Mouse (Mus musculus) limb, embryonic 15.5 days (tissue): ENCODE data around the gene Nebl. TPM values are rescaled to one million over a fixed set of nuclear protein-coding genes. Genes with fewer than 3 reads are reported as not detected.

Source experiments
- ATAC-seq: fragments of 200-750 bp; cut with Nextera tagmentation; 2 replicates; pipeline ENCODE4 v1.8.0; 2017; ENCODE audit warnings: low read depth, moderate TSS enrichment; ENCODE audit not compliant: insufficient number of reproducible peaks, low FRiP score, low TSS enrichment
- H3K27ac ChIP-seq: fragments of 300-500 bp; sonication (generic); 2 replicates; pipeline ENCODE4 v1.5.1; 2015; ENCODE audit warnings: moderate library complexity, mild to moderate bottlenecking, inconsistent platforms
- H3K27me3 ChIP-seq: fragments of 300-500 bp; sonication (generic); 2 replicates; pipeline ENCODE4 v1.6.1; 2015; ENCODE audit warnings: inconsistent platforms
- H3K36me3 ChIP-seq: fragments of 300-500 bp; sonication (generic); 2 replicates; pipeline ENCODE4 v1.6.1; 2015; ENCODE audit warnings: inconsistent platforms
- H3K4me1 ChIP-seq: fragments of 300-500 bp; sonication (generic); 2 replicates; pipeline ENCODE4 v1.6.1; 2015; ENCODE audit warnings: inconsistent platforms
- H3K4me2 ChIP-seq: fragments of 300-500 bp; sonication (generic); 2 replicates; pipeline ENCODE4 v1.6.1; 2015; ENCODE audit warnings: mild to moderate bottlenecking, inconsistent platforms
- H3K4me3 ChIP-seq: fragments of 300-500 bp; sonication (generic); 2 replicates; pipeline ENCODE4 v1.5.1; 2015; ENCODE audit warnings: mild to moderate bottlenecking, inconsistent platforms
- H3K9ac ChIP-seq: fragments of 300-500 bp; sonication (generic); 2 replicates; pipeline ENCODE4 v1.6.1; 2015; ENCODE audit warnings: inconsistent platforms
- H3K9me3 ChIP-seq: fragments of 300-500 bp; sonication (generic); 2 replicates; pipeline ENCODE4 v1.6.1; 2016; ENCODE audit warnings: inconsistent platforms
- WGBS: fragments of 180-500 bp; shearing (Covaris S2); methylation state at CpG from one replicate; pipeline ENCODE4 v1.1.7; 2015; 5-methylcytosine and 5-hydroxymethylcytosine counted together
- polyA plus RNA-seq: library from polyadenylated mRNA; unstranded; fragments of >200 nt; fragmentation: Nextera tagmentation; extraction: Ambion mirVana; gene quantifications from 2 replicates; pipeline ENCODE4 v1.2.1, GENCODE M21; 2015

The Nebl gene
- polyA plus RNA-seq, 1 experiment from 2014 or later: 30.4 TPM

DNA sequence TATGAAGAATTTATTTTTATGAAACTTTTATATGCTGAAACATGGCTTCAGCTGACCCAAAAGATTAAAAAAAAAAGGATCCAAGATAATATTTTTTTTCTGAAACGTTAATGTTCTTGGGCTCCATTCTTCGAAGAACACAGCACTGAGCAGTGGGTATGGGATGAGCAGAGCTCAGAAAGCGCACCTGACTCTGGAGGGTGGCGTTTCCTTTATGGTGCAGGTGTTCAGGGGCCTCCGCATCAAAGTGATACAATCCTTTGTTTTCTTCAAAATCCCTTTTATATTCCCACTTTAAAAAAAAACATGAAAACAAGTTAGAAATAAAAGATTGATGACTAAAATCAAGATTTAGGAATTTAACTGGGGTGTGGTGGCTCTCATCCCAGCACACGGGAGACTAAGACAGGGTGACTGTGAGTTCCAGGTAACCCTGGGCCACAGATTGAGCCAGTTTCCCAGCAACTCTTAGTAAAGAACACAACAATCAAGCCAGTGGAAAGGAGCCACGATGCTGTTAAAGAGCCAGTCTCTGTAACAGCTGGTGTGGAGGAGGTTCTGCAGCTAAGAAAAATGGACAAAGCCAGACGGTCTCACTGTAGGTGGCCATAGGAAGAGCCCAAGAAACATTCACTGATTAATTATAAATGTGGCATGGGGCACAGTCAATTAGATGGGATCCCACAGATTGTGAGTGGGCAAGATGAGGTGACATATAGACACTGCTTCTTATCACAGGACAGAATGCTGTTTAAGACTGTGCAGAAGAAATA lies 317.6 kb downstream of the Nebl start:
- Histone ChIP-seq H3K4me2 (no peak overlapping the region), H3K27me3 (no peaks in the 10 kb centered on the region), H3K36me3 (no peaks in the 10 kb centered on the region), H3K4me1 (no peaks in the 10 kb centered on the region), H3K4me3 (no peak overlapping the region), H3K9ac (no peak overlapping the region), H3K27ac (no peak overlapping the region), H3K9me3 (no peaks in the 10 kb centered on the region)
- 71% methylated on average over 8 of the region's 8 CpGs for WGBS
- ATAC-seq: no peak

DNA sequence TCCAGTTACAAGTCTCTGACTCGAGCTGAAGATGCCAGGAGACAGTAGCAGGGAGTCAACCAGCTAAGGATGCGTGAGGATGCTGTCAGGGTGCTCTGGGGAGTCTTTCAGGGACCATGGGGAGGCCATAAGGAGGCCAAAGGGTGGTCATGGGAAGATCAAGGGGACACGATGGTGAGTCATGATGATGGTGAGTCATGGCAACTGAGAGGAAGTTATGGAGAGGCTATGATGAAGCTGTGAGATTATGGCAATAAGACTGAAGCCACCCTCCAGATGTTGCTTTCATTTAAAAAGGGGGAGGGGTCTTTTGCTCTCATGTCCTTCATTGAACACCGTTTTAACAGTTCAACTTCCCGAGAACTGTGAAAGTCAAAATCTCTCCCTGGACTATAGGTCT lies 322.0 kb downstream of the Nebl start:
- Histone ChIP-seq H3K9me3 (no peaks in the 10 kb centered on the region), H3K4me2 (no peak overlapping the region), H3K36me3 (no peaks in the 10 kb centered on the region), H3K27ac (no peak overlapping the region), H3K27me3 (no peaks in the 10 kb centered on the region), H3K9ac (no peak overlapping the region), H3K4me1 (no peaks in the 10 kb centered on the region), H3K4me3 (no peak overlapping the region)
- WGBS: 74% methylated on average over 5 of the region's 5 CpGs
- ATAC-seq: no peak

DNA sequence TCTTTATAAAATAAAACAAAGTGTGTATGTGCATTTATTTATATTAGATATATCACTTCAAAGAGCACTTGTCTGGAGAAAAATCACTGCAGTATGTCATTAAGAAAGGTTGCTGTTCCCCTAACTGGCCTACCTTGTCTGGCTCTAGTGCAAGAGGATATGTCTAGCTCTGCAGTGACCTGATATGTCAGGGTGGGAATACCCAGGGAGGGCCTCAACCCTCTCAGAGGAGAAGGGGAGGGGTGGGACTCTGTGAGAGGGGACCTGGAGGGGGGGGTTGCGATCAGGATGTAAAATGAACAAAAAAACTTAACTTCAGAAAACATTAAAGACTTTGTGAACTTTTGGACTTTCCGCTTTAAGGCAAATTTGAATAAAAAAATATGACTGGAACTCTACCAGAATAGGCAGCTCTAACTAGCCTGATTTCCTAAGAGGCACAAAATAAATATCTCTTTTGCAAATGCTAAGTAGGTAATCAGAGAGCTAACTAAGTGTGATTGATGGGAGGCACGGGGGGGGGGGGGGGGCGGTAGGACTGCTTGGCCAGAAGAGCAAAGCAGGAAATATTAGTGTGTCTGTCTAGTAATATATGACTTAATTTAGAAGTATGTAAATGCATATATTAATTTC lies 325.2 kb downstream of the Nebl start:
- no peaks in the 10 kb centered on the region for H3K36me3 ChIP-seq
- 53% methylated on average over 4 of the region's 4 CpGs for WGBS
- no peak overlapping the region for H3K9ac ChIP-seq
- no peak overlapping the region for H3K27ac ChIP-seq
- no peak overlapping the region for H3K4me3 ChIP-seq
- no peaks in the 10 kb centered on the region for H3K27me3 ChIP-seq
- no peak overlapping the region for H3K4me2 ChIP-seq
- H3K4me1 ChIP-seq: no peaks in the 10 kb centered on the region
- ATAC-seq: no peak
- no peaks in the 10 kb centered on the region for H3K9me3 ChIP-seq

DNA sequence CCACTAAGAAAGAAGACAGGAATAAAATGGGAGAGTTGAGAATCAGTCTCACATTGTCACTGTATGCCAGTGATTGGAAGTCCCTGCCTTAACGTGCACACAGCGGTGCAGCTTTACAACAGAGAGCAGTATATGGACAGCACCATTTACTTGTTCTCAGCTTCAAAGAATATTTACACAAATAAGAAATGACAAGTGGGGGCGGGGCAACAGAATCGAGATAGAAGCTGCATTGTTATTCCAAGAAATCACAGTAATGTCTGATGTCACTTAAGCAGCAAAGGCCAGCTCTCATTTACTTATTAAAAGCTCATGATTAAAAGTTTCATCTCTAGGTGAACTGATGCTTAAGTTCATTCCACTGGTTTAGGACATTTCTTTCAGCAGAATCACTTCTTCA lies 328.8 kb downstream of the Nebl start:
- Histone ChIP-seq H3K9me3 (no peaks in the 10 kb centered on the region), H3K36me3 (no peaks in the 10 kb centered on the region), H3K27me3 (no peaks in the 10 kb centered on the region), H3K4me2 (no peak overlapping the region), H3K27ac (no peak overlapping the region), H3K4me1 (no peaks in the 10 kb centered on the region), H3K4me3 (no peak overlapping the region), H3K9ac (no peak overlapping the region)
- WGBS: 74% methylated on average over 4 of the region's 4 CpGs
- no peak for ATAC-seq

DNA sequence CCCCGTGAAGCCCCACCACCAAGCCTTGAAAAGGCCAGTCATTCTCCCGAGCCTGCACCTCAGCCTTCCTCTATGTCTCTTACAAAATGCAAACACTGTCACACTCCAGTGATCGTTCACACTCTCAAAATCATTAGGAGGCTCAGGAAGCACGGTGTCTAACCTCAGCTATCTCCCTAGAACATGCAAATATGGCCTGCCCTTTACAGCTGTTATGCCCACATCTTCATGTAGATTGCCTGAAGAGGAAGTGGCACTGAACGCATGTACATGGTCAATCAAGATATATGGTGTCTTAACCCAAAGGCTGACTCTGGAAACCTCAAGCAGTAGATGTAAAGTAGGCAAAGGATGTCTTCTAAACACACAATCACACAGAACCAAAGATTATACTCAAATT lies 335.0 kb downstream of the Nebl start:
- H3K4me1 ChIP-seq: no peaks in the 10 kb centered on the region
- H3K4me3 ChIP-seq: no peak overlapping the region
- no peak overlapping the region for H3K4me2 ChIP-seq
- ATAC-seq: no peak
- no peaks in the 10 kb centered on the region for H3K27me3 ChIP-seq
- H3K9ac ChIP-seq: no peak overlapping the region
- no peaks in the 10 kb centered on the region for H3K9me3 ChIP-seq
- H3K27ac ChIP-seq: no peak overlapping the region
- no peaks in the 10 kb centered on the region for H3K36me3 ChIP-seq
- WGBS: 80% methylated on average over 5 of the region's 5 CpGs

DNA sequence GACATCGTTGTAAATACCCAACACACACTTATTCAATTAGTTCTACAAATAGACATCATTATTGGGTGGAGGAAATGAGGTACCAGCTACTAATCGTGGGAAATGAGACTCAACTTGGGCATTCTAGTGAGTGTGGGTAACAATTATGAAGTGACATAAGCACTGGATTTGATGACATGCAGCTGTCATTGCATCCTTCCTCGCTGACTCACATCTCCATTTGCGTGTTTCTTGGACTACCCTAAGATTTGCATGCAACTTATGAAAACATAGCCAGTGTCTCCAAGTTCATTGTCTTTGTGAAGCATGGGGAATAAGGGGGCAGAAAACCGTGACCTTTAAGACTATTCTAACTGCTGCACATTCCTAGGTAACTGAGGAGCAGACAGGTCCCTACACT lies 339.9 kb downstream of the Nebl start:
- H3K9ac ChIP-seq: no peak overlapping the region
- H3K9me3 ChIP-seq: no peaks in the 10 kb centered on the region
- H3K27me3 ChIP-seq: no peaks in the 10 kb centered on the region
- no peak overlapping the region for H3K27ac ChIP-seq
- 62% methylated on average over 5 of the region's 5 CpGs for WGBS
- no peak overlapping the region for H3K4me3 ChIP-seq
- no peak overlapping the region for H3K4me2 ChIP-seq
- H3K4me1 ChIP-seq: no peaks in the 10 kb centered on the region
- no peak for ATAC-seq
- no peaks in the 10 kb centered on the region for H3K36me3 ChIP-seq

DNA sequence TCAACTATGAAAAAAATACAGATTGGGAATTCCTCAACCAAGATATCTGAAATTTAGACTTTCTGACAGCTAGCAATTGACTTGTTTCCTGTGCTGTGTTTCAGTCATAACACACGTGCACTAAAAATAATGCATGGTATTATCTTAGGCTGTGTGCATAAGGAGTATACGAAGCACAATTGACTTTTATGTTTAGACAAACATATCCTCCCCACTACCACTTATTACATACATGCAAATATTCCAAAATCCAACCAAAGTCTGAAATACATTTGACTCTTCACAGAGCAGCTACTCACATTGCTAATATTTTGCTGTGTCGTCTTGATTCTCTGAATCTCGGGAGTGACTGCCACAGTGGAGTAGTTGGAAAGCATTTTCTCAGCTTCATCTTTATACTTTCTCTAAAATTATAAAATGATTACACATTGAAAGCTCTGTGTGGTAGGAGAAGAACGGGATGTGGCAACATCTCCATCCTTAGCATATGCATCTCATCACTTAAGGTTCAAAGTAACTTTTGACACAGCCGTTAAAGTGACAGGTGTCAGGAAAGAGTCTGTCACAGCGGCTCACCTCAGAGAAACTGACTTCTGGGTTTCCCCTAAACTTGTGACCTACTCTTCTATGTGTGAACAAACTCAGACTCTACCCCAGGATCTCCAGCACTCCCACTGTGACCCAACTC lies 340.6 kb downstream of the Nebl start:
- Histone ChIP-seq H3K9ac (no peak overlapping the region), H3K4me3 (no peak overlapping the region), H3K36me3 (no peaks in the 10 kb centered on the region), H3K4me1 (no peaks in the 10 kb centered on the region), H3K27ac (no peak overlapping the region), H3K4me2 (no peak overlapping the region), H3K9me3 (no peaks in the 10 kb centered on the region), H3K27me3 (no peaks in the 10 kb centered on the region)
- no peak for ATAC-seq
- WGBS: 73% methylated on average over 7 of the region's 7 CpGs

DNA sequence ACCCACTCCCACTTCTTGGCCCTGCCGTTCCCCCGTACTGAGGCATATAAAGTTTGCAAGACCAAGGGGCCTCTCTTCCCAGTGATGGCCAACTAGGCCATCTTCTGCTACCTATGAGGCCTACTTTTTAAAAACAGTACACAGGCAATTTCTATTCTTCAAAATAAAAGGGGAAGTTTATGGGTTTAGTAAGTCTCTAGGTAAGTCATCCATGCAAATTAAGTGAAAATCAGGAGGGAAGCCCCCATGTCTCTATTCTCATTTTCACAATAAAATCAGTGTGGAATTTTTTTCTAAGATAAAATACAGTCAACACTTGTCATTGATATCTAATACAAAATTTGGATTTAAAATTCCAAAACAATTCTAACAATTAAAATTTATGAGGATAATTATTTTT lies 341.4 kb downstream of the Nebl start:
- no peak for ATAC-seq
- no peaks in the 10 kb centered on the region for H3K4me1 ChIP-seq
- no peak overlapping the region for H3K4me2 ChIP-seq
- H3K9ac ChIP-seq: no peak overlapping the region
- H3K27ac ChIP-seq: no peak overlapping the region
- H3K9me3 ChIP-seq: no peaks in the 10 kb centered on the region
- H3K4me3 ChIP-seq: no peak overlapping the region
- H3K27me3 ChIP-seq: no peaks in the 10 kb centered on the region
- no peaks in the 10 kb centered on the region for H3K36me3 ChIP-seq
- WGBS: 70% methylated on average over 2 of the region's 2 CpGs

DNA sequence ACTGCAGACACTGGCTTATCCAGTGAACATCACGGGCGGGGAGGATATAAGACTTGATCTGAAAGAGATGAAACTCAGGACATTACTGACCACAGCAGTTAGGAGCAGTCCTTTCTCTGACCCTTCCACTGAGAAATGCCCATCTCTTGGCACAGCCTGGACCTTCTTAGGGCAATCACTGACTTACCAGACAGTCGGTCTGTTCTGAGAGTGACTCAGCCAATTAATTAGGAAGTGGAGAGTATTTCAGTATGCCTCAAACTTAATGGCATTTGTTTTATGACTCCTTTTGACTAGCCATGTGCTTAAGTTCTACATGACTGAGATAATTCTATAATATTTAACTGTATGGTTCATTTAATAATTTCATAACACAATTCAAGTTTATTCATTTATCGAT lies 341.9 kb downstream of the Nebl start:
- no peaks in the 10 kb centered on the region for H3K9me3 ChIP-seq
- no peak overlapping the region for H3K27ac ChIP-seq
- no peak overlapping the region for H3K4me3 ChIP-seq
- H3K27me3 ChIP-seq: no peaks in the 10 kb centered on the region
- WGBS: 86% methylated on average over 4 of the region's 4 CpGs
- ATAC-seq: no peak
- no peak overlapping the region for H3K9ac ChIP-seq
- no peaks in the 10 kb centered on the region for H3K36me3 ChIP-seq
- H3K4me1 ChIP-seq: no peaks in the 10 kb centered on the region
- no peak overlapping the region for H3K4me2 ChIP-seq

DNA sequence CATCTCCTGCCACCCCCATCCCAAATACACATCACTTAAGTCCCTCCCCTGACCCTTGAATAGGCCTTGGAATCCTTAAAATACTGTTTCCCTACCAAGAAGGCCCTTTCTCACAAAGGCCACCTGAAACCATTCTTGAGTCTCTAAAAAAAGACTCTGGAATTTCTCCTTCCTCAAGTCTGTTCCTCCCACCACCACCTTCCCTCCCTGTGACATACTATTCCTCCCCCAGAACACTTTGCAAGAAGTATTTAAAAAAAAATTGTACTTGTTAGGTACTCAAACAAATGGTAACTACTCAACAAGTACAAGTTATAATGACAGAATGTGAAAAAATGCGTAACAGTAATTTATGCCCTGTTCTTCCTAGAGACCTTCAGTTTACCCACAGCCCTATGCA lies 349.0 kb downstream of the Nebl start:
- no peaks in the 10 kb centered on the region for H3K4me1 ChIP-seq
- no peak overlapping the region for H3K27ac ChIP-seq
- ATAC-seq: no peak
- H3K9ac ChIP-seq: no peak overlapping the region
- no peak overlapping the region for H3K4me2 ChIP-seq
- H3K4me3 ChIP-seq: no peak overlapping the region
- H3K9me3 ChIP-seq: no peaks in the 10 kb centered on the region
- no peaks in the 10 kb centered on the region for H3K36me3 ChIP-seq
- WGBS: 91% methylated on average over 1 of the region's 1 CpGs
- no peaks in the 10 kb centered on the region for H3K27me3 ChIP-seq

DNA sequence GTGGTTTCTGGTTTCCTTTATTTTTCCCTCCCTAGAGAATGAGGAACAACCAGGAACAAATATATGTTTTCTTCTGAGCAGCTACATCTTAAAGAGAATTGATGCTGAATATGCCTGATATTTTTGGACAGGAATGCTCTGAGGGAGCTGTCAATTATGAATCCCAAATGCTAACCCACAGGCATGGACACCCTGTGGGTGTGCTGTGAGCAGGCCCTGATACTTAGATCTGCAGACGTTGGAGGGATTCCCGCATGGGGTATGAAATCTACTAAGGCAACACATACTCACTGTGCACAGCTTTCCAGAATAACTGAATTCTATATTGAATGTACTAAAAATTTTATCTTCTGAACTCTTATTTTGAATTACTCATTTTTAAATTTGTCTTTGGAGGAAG lies 355.3 kb downstream of the Nebl start:
- no peak overlapping the region for H3K4me3 ChIP-seq
- H3K27ac ChIP-seq: no peak overlapping the region
- no peak for ATAC-seq
- WGBS: 68% methylated on average over 2 of the region's 2 CpGs
- no peaks in the 10 kb centered on the region for H3K4me1 ChIP-seq
- H3K36me3 ChIP-seq: no peaks in the 10 kb centered on the region
- no peak overlapping the region for H3K9ac ChIP-seq
- H3K27me3 ChIP-seq: no peaks in the 10 kb centered on the region
- no peak overlapping the region for H3K4me2 ChIP-seq
- no peaks in the 10 kb centered on the region for H3K9me3 ChIP-seq

DNA sequence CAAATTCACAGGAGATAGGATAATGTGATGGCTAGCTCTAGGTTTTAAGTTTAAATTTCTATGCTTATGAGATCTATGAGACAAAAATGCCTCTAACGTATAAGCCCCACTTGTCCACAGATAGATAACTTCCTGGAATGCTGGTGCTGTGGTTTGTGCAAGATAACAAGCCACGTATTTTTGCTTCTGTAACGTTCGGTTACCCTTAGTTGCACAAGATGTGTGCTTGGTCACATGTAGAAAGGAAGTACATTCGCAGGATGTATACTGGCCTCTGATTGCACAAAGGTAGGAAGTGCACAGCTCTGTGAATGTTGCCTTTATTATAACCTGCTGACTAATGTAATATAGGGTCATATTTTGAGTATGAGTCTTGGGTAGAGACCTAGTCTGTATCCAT lies 365.6 kb downstream of the Nebl start:
- Histone ChIP-seq H3K4me2 (no peak overlapping the region), H3K36me3 (no peaks in the 10 kb centered on the region), H3K9me3 (no peaks in the 10 kb centered on the region), H3K9ac (no peak overlapping the region), H3K27me3 (no peaks in the 10 kb centered on the region), H3K4me3 (no peak overlapping the region), H3K27ac (no peak overlapping the region), H3K4me1 (no peaks in the 10 kb centered on the region)
- ATAC-seq: no peak
- WGBS: 75% methylated on average over 5 of the region's 5 CpGs
